Mouse (Mus musculus) G1E (cell line): ENCODE results near the gene Tmem63b.

Experiments used
- CTCF ChIP-seq: IDR thresholded peaks from 2 replicates; pipeline ENCODE4 v1.5.1; 2012; ENCODE audit warnings: low read depth, low read length, inconsistent platforms, mixed read lengths
- GATA1 ChIP-seq: IDR thresholded peaks from 2 replicates; pipeline ENCODE4 v1.6.1; 2012; ENCODE audit warnings: borderline replicate concordance, low read length, inconsistent platforms, mixed read lengths
- GATA2 ChIP-seq: IDR thresholded peaks from 2 replicates; pipeline ENCODE4 v1.6.1; 2012; ENCODE audit warnings: low read depth, low read length, inconsistent platforms, borderline replicate concordance

- TF ChIP-seq CTCF: no peak
- no peak for TF ChIP-seq GATA1
- TF ChIP-seq GATA2: no peak
These were observed 23.1 kb upstream of the Tmem63b start for GRCm38 (mm10) chr17:45709829-45710228.
